Comparison of ENCODE assay signal across 15 mouse cellular contexts in the genomic region with DNA sequence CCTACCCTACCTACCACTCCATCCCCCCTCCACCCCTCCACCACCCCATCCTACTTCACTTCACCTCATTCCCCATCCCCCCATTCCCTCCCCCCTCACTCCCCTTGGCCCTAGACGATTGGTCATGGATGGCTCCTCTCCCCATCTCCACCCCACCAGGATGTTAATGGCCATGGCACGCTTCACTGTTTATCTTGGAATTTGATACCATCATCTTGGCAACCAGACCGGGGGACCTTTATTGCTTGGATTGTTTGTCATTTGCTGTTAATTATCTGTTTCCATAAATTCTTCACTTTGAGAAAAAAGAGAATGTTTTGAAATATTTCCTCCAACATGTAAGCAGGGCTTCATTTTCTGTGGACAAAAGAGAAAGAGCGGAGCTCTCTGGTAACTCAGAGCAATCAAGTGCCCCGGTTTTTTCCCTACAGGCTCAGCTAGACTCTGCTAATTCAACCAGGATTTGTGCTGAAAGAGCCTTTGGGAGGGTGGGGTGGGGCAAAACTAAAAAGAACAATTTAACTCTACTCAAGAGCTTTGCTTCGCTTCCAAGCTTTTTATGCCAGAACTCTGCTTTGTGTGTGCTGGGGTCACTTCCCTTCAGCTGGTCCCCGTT. TPM values are rescaled to one million over a fixed set of nuclear protein-coding genes. Genes with fewer than 3 reads are reported as not detected.
A peak's percentile ranks its signal among the peaks of the same experiment; 100 is the strongest.
DNase-seq lines count a peak whose midpoint lies in the region; ATAC-seq and TF ChIP-seq lines count a peak whose summit lies in the region.
"Had no signal": no experiment of that assay in that cellular context is flagged by ENCODE, and none has a peak within 500 bp of the region (broad histone marks: within the 10 kb centered on the region; RNA-seq: fewer than 3 reads in every experiment).

No protein-coding gene starts in this region.

- peaks cover 26% of the 10 kb centered on the region for H3K36me3 ChIP-seq in heart, embryonic 12.5 days
- no peaks in the 10 kb centered on the region for H3K36me3 ChIP-seq in heart, adult 2 months (ENCODE audit: control insufficient read depth, insufficient read depth, low read length)
- no peaks in the 10 kb centered on the region for H3K36me3 ChIP-seq in lung, embryonic 16.5 days (ENCODE audit: control insufficient read depth, insufficient read depth, low read length)
- peaks cover 7% of the 10 kb centered on the region; the same call in 1 of the 2 replicates for H3K36me3 ChIP-seq in neural tube, embryonic 13.5 days

- TF ChIP-seq POLR2A in heart, adult 2 months (IDR thresholded peaks at IDR 0.05; ENCODE audit: insufficient read depth, low read depth, low read length), result no peak

- 39% methylated on average over 7 of the region's 7 CpGs for WGBS in heart, embryonic 12.5 days
- WGBS in heart, adult 2 months, result 58% methylated on average over 7 of the region's 7 CpGs
- WGBS in lung, embryonic 16.5 days, result 19% methylated on average over 7 of the region's 7 CpGs
- WGBS in neural tube, embryonic 13.5 days, result 16% methylated on average over 7 of the region's 7 CpGs

- TF ChIP-seq CTCF in heart, adult 2 months (IDR thresholded peaks at IDR 0.05), result no peak

- H3K27ac ChIP-seq in heart, embryonic 12.5 days (ENCODE audit: poor library complexity, severe bottlenecking), result no peak overlapping the region
- no peak overlapping the region for H3K27ac ChIP-seq in heart, adult 2 months
- H3K27ac ChIP-seq in lung, embryonic 16.5 days (ENCODE audit: low read length), result peak overlapping the region; percentile 16; the same call in 1 of the 2 replicates
- H3K27ac ChIP-seq in neural tube, embryonic 13.5 days (replicated peaks), result 0 out of 2 replicates have a peak overlapping the region, but pooled peaks have one; percentile 18
- H3K27ac ChIP-seq: layer of hippocampus, adult 2 months; liver, embryonic 14.5 days; midbrain, embryonic 13.5 days had no signal

- no peaks in the 10 kb centered on the region for H3K9me3 ChIP-seq in heart, embryonic 12.5 days (replicated peaks)
- H3K9me3 ChIP-seq in lung, embryonic 16.5 days (ENCODE audit: control insufficient read depth, low read length), result no peaks in the 10 kb centered on the region
- H3K9me3 ChIP-seq in neural tube, embryonic 13.5 days, result no peaks in the 10 kb centered on the region
- H3K9me3 ChIP-seq: midbrain, embryonic 13.5 days had no signal

- H3K9ac ChIP-seq in heart, embryonic 12.5 days, result peak overlapping the region; percentile 20; the same call in 1 of the 2 replicates
- no peak overlapping the region for H3K9ac ChIP-seq in heart, adult 2 months (ENCODE audit: low read depth, low read length)
- H3K9ac ChIP-seq in lung, embryonic 16.5 days (ENCODE audit: low read length), result peak overlapping the region; percentile 10; the same call in 1 of the 2 replicates
- H3K9ac ChIP-seq in neural tube, embryonic 13.5 days, result no peak overlapping the region
- H3K9ac ChIP-seq: liver, embryonic 14.5 days; midbrain, embryonic 13.5 days had no signal

- DNase-seq in heart, adult 2 months, result no peak
- DNase-seq in lung, postnatal 36 days, result no peak
- DNase-seq in embryo, embryonic 9.5 days (ENCODE audit: extremely low spot score), result peak; percentile 42
- DNase-seq in adrenal gland, adult 18-20 months (ENCODE audit: low spot score in 2 of 2), result no peak
- DNase-seq: cerebellum, adult 2 months; right cerebral cortex, adult 18-20 months had no signal

- no peaks in the 10 kb centered on the region for H3K27me3 ChIP-seq in heart, embryonic 12.5 days (replicated peaks)
- no peaks in the 10 kb centered on the region for H3K27me3 ChIP-seq in heart, adult 2 months (ENCODE audit: control insufficient read depth, insufficient read depth, low read length)
- no peaks in the 10 kb centered on the region for H3K27me3 ChIP-seq in lung, embryonic 16.5 days (ENCODE audit: control insufficient read depth, insufficient read depth, low read depth, low read length)
- H3K27me3 ChIP-seq in neural tube, embryonic 13.5 days, result no peaks in the 10 kb centered on the region
- H3K27me3 ChIP-seq: midbrain, embryonic 13.5 days had no signal

- no peak overlapping the region for H3K4me3 ChIP-seq in heart, embryonic 12.5 days
- H3K4me3 ChIP-seq in heart, adult 2 months, result no peak overlapping the region
- no peak overlapping the region for H3K4me3 ChIP-seq in lung, embryonic 16.5 days (ENCODE audit: low read length)
- H3K4me3 ChIP-seq in neural tube, embryonic 13.5 days, result no peak overlapping the region
- H3K4me3 ChIP-seq: layer of hippocampus, adult 2 months; midbrain, embryonic 13.5 days had no signal

- TF ChIP-seq EP300 in heart, adult 2 months (IDR thresholded peaks at IDR 0.05; ENCODE audit: insufficient read depth, low read depth, low read length), result no peak

- ATAC-seq in heart, embryonic 12.5 days (ENCODE audit: insufficient number of reproducible peaks, low FRiP score), result no peak
- ATAC-seq in lung, embryonic 16.5 days (ENCODE audit: low read depth), result peak; percentile 70
- peak; percentile 9; the same call in 1 of the 2 replicates for ATAC-seq in neural tube, embryonic 13.5 days (ENCODE audit: low read depth)
- ATAC-seq in CD4-positive, CD25-positive, alpha-beta regulatory T cell, adult 4 months, result no peak
- ATAC-seq: midbrain, embryonic 13.5 days had no signal

- intact Hi-C loops in heart, adult 2 months (cut with DNase I), result no loop called here

- H3K79me2 ChIP-seq in heart, adult 2 months (replicated peaks; ENCODE audit: control insufficient read depth, insufficient read depth, low read length), result no peaks in the 10 kb centered on the region; the same call in 1 of the 2 replicates

- H3K4me2 ChIP-seq in heart, embryonic 12.5 days, result no peak overlapping the region
- peak overlapping the region; percentile 28; the same call in 1 of the 2 replicates for H3K4me2 ChIP-seq in lung, embryonic 16.5 days (ENCODE audit: low read depth, low read length)
- no peak overlapping the region for H3K4me2 ChIP-seq in neural tube, embryonic 13.5 days
- H3K4me2 ChIP-seq: midbrain, embryonic 13.5 days had no signal

- H3K4me1 ChIP-seq in heart, embryonic 12.5 days (replicated peaks), result peaks cover 43% of the 10 kb centered on the region
- H3K4me1 ChIP-seq in heart, adult 2 months (ENCODE audit: control insufficient read depth, insufficient read depth, low read length), result no peaks in the 10 kb centered on the region
- H3K4me1 ChIP-seq in lung, embryonic 16.5 days (replicated peaks; ENCODE audit: control insufficient read depth, insufficient read depth, low read length), result peaks cover 6% of the 10 kb centered on the region
- peaks cover 77% of the 10 kb centered on the region for H3K4me1 ChIP-seq in neural tube, embryonic 13.5 days (replicated peaks)

RNA-seq across cellular contexts. Expression of gene Mpped2, which starts 17.9 kb away (rescaled TPM):
- 114 and 117 TPM in 2 replicates for polyA plus RNA-seq in heart, embryonic 12.5 days (2016; fragmentation: Nextera tagmentation; extraction: Ambion mirVana)
- total RNA-seq in heart, adult 2 months (2021), result 10 to 100 TPM; 20.7 to 23.7 TPM
- 8.0 and 15.2 TPM in 2 replicates for polyA plus RNA-seq in heart, adult 2 months (2012; rRNA removed)
- 23.1 and 28.8 TPM in 2 replicates for polyA plus RNA-seq in lung, embryonic 16.5 days (2015; fragmentation: Nextera tagmentation; extraction: Ambion mirVana)
- 199 and 206 TPM in 2 replicates for polyA plus RNA-seq in neural tube, embryonic 13.5 days (2015; fragmentation: Nextera tagmentation; extraction: Ambion mirVana)
- total RNA-seq in adrenal gland, adult 18-20 months (2021), result 10 to 100 TPM; 18.3 to 21.9 TPM
- not detected for polyA plus RNA-seq in CD4-positive, CD25-positive, alpha-beta regulatory T cell, adult 4 months (2017; shearing (Covaris generic))
- total RNA-seq: neutrophil, adult 5-6 weeks had no signal
- polyA plus RNA-seq: C2C12 had no signal

Comparison
In these comparisons a context has a peak if more than half of its experiments do, and no peak if none do; other contexts are left out.
1. H3K9ac ChIP-seq: peak in heart, embryonic 12.5 days (single experiment) and lung, embryonic 16.5 days (single experiment); none in heart, adult 2 months (single experiment) and neural tube, embryonic 13.5 days (single experiment).
2. ATAC-seq: peak in lung, embryonic 16.5 days (single experiment) and neural tube, embryonic 13.5 days (single experiment); none in heart, embryonic 12.5 days (single experiment) and CD4-positive, CD25-positive, alpha-beta regulatory T cell, adult 4 months (single experiment).
3. H3K27ac ChIP-seq: peak in lung, embryonic 16.5 days (single experiment) and neural tube, embryonic 13.5 days (single experiment); none in heart, embryonic 12.5 days (single experiment) and heart, adult 2 months (single experiment).